Mouse (Mus musculus) testis, adult 2 months (tissue): ENCODE data around the gene Dglucy.

Experiments
- CTCF ChIP-seq: fragments of 200-500 bp; IDR thresholded peaks from 2 replicates; pipeline ENCODE4 v1.5.1; 2012; ENCODE audit warnings: low read depth, mild to moderate bottlenecking, inconsistent platforms, low read length, moderate library complexity; ENCODE audit not compliant: control insufficient read depth, insufficient read depth, insufficient replicate concordance
- POLR2A ChIP-seq: fragments of 200-500 bp; IDR thresholded peaks from 2 replicates; pipeline ENCODE4 v1.6.1; 2012; ENCODE audit warnings: low read depth, mild to moderate bottlenecking, inconsistent platforms, low read length, moderate library complexity; ENCODE audit not compliant: control insufficient read depth

GRCm38 (mm10) chr12:100843171-100843570, 64.3 kb downstream of the Dglucy start:
- TF ChIP-seq CTCF (no peak), POLR2A (no peak)
